Mouse (Mus musculus): ENCODE measurements around the gene Ap4s1. TPM values are rescaled to one million over a fixed set of nuclear protein-coding genes. Genes with fewer than 3 reads are reported as not detected.
"Not testable (repeated sequence)": the region's sequence is repeated elsewhere in the genome, so short reads cannot be mapped to it uniquely, and the experiment has no call there.

The Ap4s1 gene
- polyA plus RNA-seq, 1 experiment from 2014 or later, result 27.6 TPM

- no peak overlapping the region for H3K9ac ChIP-seq
- H3K27me3 ChIP-seq (replicated peaks), result no peaks in the 10 kb centered on the region
- ATAC-seq (ENCODE audit: extremely low read depth, insufficient number of reproducible peaks, low FRiP score, low TSS enrichment), result no peak
- H3K4me3 ChIP-seq, result no peak overlapping the region
- peaks cover 34% of the 10 kb centered on the region for H3K4me1 ChIP-seq
- H3K27ac ChIP-seq (replicated peaks), result no peak overlapping the region
- H3K36me3 ChIP-seq, result 0 out of 2 replicates have a peak, but pooled peaks cover 2% of the 10 kb centered on the region
- H3K4me2 ChIP-seq, result no peak overlapping the region
- no peaks in the 10 kb centered on the region for H3K9me3 ChIP-seq
- 86% methylated on average over 2 of the region's 2 CpGs for WGBS
Measured at GRCm38 (mm10) chr12:51688546-51688945, 2.3 kb upstream of the Ap4s1 start.

GRCm38 (mm10) chr12:51691845-51692632 lies 1.2 kb downstream of the Ap4s1 start, which contains the start of gene Strn3:
Strn3 (minus strand) TSS chr12:51691897.
- Histone ChIP-seq H3K4me3 (peak within 1 kb of the TSS; percentile 99), H3K9me3 (no peaks in the 10 kb centered on the region), H3K36me3 (0 out of 2 replicates have a peak, but pooled peaks cover 2% of the 10 kb centered on the region), H3K9ac (peak within 1 kb of the TSS; percentile 100), H3K4me2 (peak within 1 kb of the TSS; percentile 87), H3K27ac (replicated peaks) (peak within 1 kb of the TSS; percentile 100), H3K4me1 (peaks cover 56% of the 10 kb centered on the region), H3K27me3 (replicated peaks) (no peaks in the 10 kb centered on the region)
- ATAC-seq (ENCODE audit: extremely low read depth, insufficient number of reproducible peaks, low FRiP score, low TSS enrichment), result peak; percentile 94
- under 1% methylated on average over 56 of the region's 56 CpGs for WGBS

GRCm38 (mm10) chr12:51692870-51693269 lies 2.0 kb downstream of the Ap4s1 start:
- H3K36me3 ChIP-seq; H3K27me3 ChIP-seq (replicated peaks); H3K9me3 ChIP-seq; ATAC-seq (ENCODE audit: extremely low read depth, insufficient number of reproducible peaks, low FRiP score, low TSS enrichment): not testable (repeated sequence)
- peaks cover 48% of the 10 kb centered on the region for H3K4me1 ChIP-seq
- peak overlapping the region; percentile 87 for H3K4me2 ChIP-seq
- 69% methylated on average over 10 of the region's 10 CpGs for WGBS
- H3K27ac ChIP-seq (replicated peaks), result peak overlapping the region; percentile 100
- peak overlapping the region; percentile 37 for H3K9ac ChIP-seq
- H3K4me3 ChIP-seq, result peak overlapping the region; percentile 99

GRCm38 (mm10) chr12:51693419-51693818 lies 2.6 kb downstream of the Ap4s1 start:
- Histone ChIP-seq H3K4me3 (no peak overlapping the region), H3K4me2 (no peak overlapping the region), H3K27me3 (replicated peaks) (no peaks in the 10 kb centered on the region), H3K9me3 (no peaks in the 10 kb centered on the region), H3K27ac (replicated peaks) (peak overlapping the region; percentile 82), H3K9ac (no peak overlapping the region), H3K4me1 (peaks cover 43% of the 10 kb centered on the region), H3K36me3 (0 out of 2 replicates have a peak, but pooled peaks cover 2% of the 10 kb centered on the region)
- no peak for ATAC-seq (ENCODE audit: extremely low read depth, insufficient number of reproducible peaks, low FRiP score, low TSS enrichment)
- WGBS, result 71% methylated on average over 3 of the region's 3 CpGs

- Histone ChIP-seq H3K9ac (peak overlapping the region; percentile 19; the same call in 1 of the 2 replicates), H3K27me3 (replicated peaks) (no peaks in the 10 kb centered on the region), H3K4me1 (peaks cover 38% of the 10 kb centered on the region), H3K9me3 (no peaks in the 10 kb centered on the region), H3K27ac (replicated peaks) (peak overlapping the region; percentile 82), H3K4me2 (no peak overlapping the region), H3K36me3 (no peaks in the 10 kb centered on the region), H3K4me3 (no peak overlapping the region)
- no peak for ATAC-seq (ENCODE audit: extremely low read depth, insufficient number of reproducible peaks, low FRiP score, low TSS enrichment)
Measured at GRCm38 (mm10) chr12:51694096-51694495, 3.3 kb downstream of the Ap4s1 start.

GRCm38 (mm10) chr12:51694966-51695365 lies 4.1 kb downstream of the Ap4s1 start:
- Histone ChIP-seq H3K4me2 (no peak overlapping the region), H3K27me3 (replicated peaks) (no peaks in the 10 kb centered on the region)

GRCm38 (mm10) chr12:51696157-51696556 lies 5.3 kb downstream of the Ap4s1 start:
- no peak for ATAC-seq (ENCODE audit: extremely low read depth, insufficient number of reproducible peaks, low FRiP score, low TSS enrichment)
- Histone ChIP-seq H3K9ac (no peak overlapping the region), H3K9me3 (no peaks in the 10 kb centered on the region), H3K27me3 (replicated peaks) (no peaks in the 10 kb centered on the region), H3K36me3 (no peaks in the 10 kb centered on the region), H3K27ac (replicated peaks) (no peak overlapping the region), H3K4me3 (no peak overlapping the region), H3K4me2 (no peak overlapping the region), H3K4me1 (peaks cover 47% of the 10 kb centered on the region)
- 36% methylated on average over 2 of the region's 2 CpGs for WGBS

More at GRCm38 (mm10) chr12:51694966-51695365, 4.1 kb downstream of the Ap4s1 start:
- Histone ChIP-seq H3K4me3 (no peak overlapping the region), H3K4me1 (peaks cover 38% of the 10 kb centered on the region), H3K27ac (replicated peaks) (peak overlapping the region; percentile 50; the same call in 1 of the 2 replicates), H3K9ac (no peak overlapping the region), H3K36me3 (no peaks in the 10 kb centered on the region), H3K9me3 (no peaks in the 10 kb centered on the region)
- 73% methylated on average over 1 of the region's 1 CpGs for WGBS
- ATAC-seq (ENCODE audit: extremely low read depth, insufficient number of reproducible peaks, low FRiP score, low TSS enrichment), result no peak

- Histone ChIP-seq H3K4me2 (peak overlapping the region; percentile 45), H3K4me3 (no peak overlapping the region), H3K27me3 (replicated peaks) (no peaks in the 10 kb centered on the region), H3K4me1 (peaks cover 42% of the 10 kb centered on the region), H3K27ac (replicated peaks) (peak overlapping the region; percentile 69), H3K9ac (peak overlapping the region; percentile 54; the same call in 1 of the 2 replicates), H3K9me3 (peaks cover 4% of the 10 kb centered on the region; the same call in 1 of the 2 replicates), H3K36me3 (no peaks in the 10 kb centered on the region)
- ATAC-seq (ENCODE audit: extremely low read depth, insufficient number of reproducible peaks, low FRiP score, low TSS enrichment), result peak; percentile 52; the same call in 1 of the 2 replicates
- 34% methylated on average over 8 of the region's 8 CpGs for WGBS
Measured at GRCm38 (mm10) chr12:51699623-51700393, 9.0 kb downstream of the Ap4s1 start.

GRCm38 (mm10) chr12:51701723-51702122 lies 10.9 kb downstream of the Ap4s1 start:
- H3K4me2 ChIP-seq, result no peak overlapping the region
- H3K9me3 ChIP-seq, result peaks cover 4% of the 10 kb centered on the region; the same call in 1 of the 2 replicates
- H3K27ac ChIP-seq (replicated peaks), result no peak overlapping the region
- H3K4me1 ChIP-seq, result peaks cover 28% of the 10 kb centered on the region
- no peak for ATAC-seq (ENCODE audit: extremely low read depth, insufficient number of reproducible peaks, low FRiP score, low TSS enrichment)
- no peak overlapping the region for H3K9ac ChIP-seq
- no peak overlapping the region for H3K4me3 ChIP-seq
- H3K27me3 ChIP-seq (replicated peaks), result no peaks in the 10 kb centered on the region
- no peaks in the 10 kb centered on the region for H3K36me3 ChIP-seq

GRCm38 (mm10) chr12:51703859-51704258 lies 13.0 kb downstream of the Ap4s1 start:
- WGBS, result 52% methylated on average over 1 of the region's 1 CpGs
- H3K27ac ChIP-seq (replicated peaks), result no peak overlapping the region
- no peak for ATAC-seq (ENCODE audit: extremely low read depth, insufficient number of reproducible peaks, low FRiP score, low TSS enrichment)

GRCm38 (mm10) chr12:51704572-51704971 lies 13.7 kb downstream of the Ap4s1 start:
- ATAC-seq (ENCODE audit: extremely low read depth, insufficient number of reproducible peaks, low FRiP score, low TSS enrichment), result no peak
- no peaks in the 10 kb centered on the region for H3K36me3 ChIP-seq
- H3K27me3 ChIP-seq (replicated peaks), result no peaks in the 10 kb centered on the region
- no peak overlapping the region for H3K4me2 ChIP-seq
- H3K4me1 ChIP-seq, result peaks cover 35% of the 10 kb centered on the region
- H3K9ac ChIP-seq, result no peak overlapping the region
- no peak overlapping the region for H3K4me3 ChIP-seq
- WGBS, result 64% methylated on average over 7 of the region's 7 CpGs
- H3K27ac ChIP-seq (replicated peaks), result no peak overlapping the region
- peaks cover 4% of the 10 kb centered on the region; the same call in 1 of the 2 replicates for H3K9me3 ChIP-seq

More at GRCm38 (mm10) chr12:51703859-51704258, 13.0 kb downstream of the Ap4s1 start:
- no peak overlapping the region for H3K4me3 ChIP-seq
- H3K4me2 ChIP-seq, result no peak overlapping the region
- H3K9me3 ChIP-seq, result peaks cover 4% of the 10 kb centered on the region; the same call in 1 of the 2 replicates
- no peaks in the 10 kb centered on the region for H3K27me3 ChIP-seq (replicated peaks)
- H3K36me3 ChIP-seq, result no peaks in the 10 kb centered on the region
- H3K9ac ChIP-seq, result no peak overlapping the region
- H3K4me1 ChIP-seq, result peaks cover 31% of the 10 kb centered on the region

Measured in heart, embryonic 13.5 days (tissue).